Mouse (Mus musculus): ENCODE data around the gene Crip1. TPM values are rescaled to one million over a fixed set of nuclear protein-coding genes. Genes with fewer than 3 reads are reported as not detected.

Gene Crip1
- total and polyA plus RNA-seq, 3 experiments: 282 to 438 TPM; not detected in 1

DNA sequence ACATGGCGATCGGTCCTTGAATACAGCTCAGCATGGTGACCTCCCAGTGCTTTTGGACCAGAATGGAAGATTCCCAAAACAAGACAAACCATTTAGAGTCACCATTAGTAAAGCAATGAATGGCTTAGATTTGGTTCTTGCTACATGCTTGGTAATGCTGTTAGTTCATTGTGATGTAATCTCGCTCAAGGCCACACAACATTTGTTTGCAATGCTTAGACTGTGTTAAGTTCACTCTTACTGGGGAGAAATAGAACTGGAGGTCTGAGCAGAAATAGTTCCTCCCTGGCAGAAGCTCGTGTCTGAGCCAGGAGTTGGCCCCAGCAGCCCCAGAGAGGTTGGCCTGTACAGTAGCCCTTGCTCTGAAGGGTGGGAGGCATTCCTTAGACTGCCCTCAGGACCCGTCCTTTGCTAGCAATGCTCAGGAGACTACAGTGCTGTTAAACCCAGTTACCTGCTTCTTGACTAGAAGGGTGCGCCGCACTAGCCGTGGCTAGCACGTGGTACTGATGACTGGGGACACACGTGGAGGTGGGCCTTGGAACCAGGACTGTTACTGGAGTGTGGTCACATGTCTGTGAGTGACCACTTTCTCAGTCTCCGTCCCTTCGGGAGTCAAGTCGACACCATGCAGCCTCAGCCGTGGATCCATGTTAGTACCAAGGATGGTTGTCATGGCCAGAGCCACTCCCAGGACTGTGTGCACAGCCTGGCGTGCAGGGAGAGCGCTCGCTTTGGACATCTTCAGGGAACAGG lies 37.4 kb upstream of the Crip1 start:
- peaks cover 68% of the 10 kb centered on the region for H3K79me2 ChIP-seq (ENCODE audit: control insufficient read depth, insufficient read depth, low read length, poor library complexity)
- peaks cover 26 to 29% of the 10 kb centered on the region in 2 experiments for H3K36me3 ChIP-seq (ENCODE audit: control insufficient read depth in 1 of 2, insufficient read depth in 2 of 2, low read length in 2 of 2)
- peaks cover 23 to 35% of the 10 kb centered on the region in 2 experiments for H3K4me1 ChIP-seq (ENCODE audit: control insufficient read depth in 1 of 2, insufficient read depth in 2 of 2, low read length in 2 of 2)
- no peaks in the 10 kb centered on the region for H3K9me3 ChIP-seq (replicated peaks; ENCODE audit: insufficient read depth, low read length)
- H3K27ac ChIP-seq (ENCODE audit: control insufficient read depth, low read depth, low read length): peak overlapping the region; percentile 27; the same call in 1 of the 2 replicates
- H3K4me3 ChIP-seq (ENCODE audit: control insufficient read depth in 1 of 2, insufficient read depth in 1 of 2, low read depth in 2 of 2, low read length in 2 of 2): no peak overlapping the region
- H3K9ac ChIP-seq (ENCODE audit: control insufficient read depth, low read depth, low read length, poor library complexity, severe bottlenecking): no peak overlapping the region
- H3K27me3 ChIP-seq (ENCODE audit: control insufficient read depth in 1 of 2, insufficient read depth in 2 of 2, low read length in 2 of 2): no peaks in the 10 kb centered on the region
- TF ChIP-seq GATA1 (IDR thresholded peaks at IDR 0.05; ENCODE audit: low read depth, low read length) (no peak), CHD1 (IDR thresholded peaks at IDR 0.05; ENCODE audit: low read depth, low read length) (no peak), POLR2AphosphoS5 (IDR thresholded peaks at IDR 0.05; ENCODE audit: borderline replicate concordance, low read depth, low read length) (peak; percentile 83), MXI1 (IDR thresholded peaks at IDR 0.05; ENCODE audit: low read depth, low read length) (no peak), TBP (IDR thresholded peaks at IDR 0.05; ENCODE audit: low read depth, low read length) (no peak)
- DNase-seq (ENCODE audit: low read depth, low spot score): no peak

DNA sequence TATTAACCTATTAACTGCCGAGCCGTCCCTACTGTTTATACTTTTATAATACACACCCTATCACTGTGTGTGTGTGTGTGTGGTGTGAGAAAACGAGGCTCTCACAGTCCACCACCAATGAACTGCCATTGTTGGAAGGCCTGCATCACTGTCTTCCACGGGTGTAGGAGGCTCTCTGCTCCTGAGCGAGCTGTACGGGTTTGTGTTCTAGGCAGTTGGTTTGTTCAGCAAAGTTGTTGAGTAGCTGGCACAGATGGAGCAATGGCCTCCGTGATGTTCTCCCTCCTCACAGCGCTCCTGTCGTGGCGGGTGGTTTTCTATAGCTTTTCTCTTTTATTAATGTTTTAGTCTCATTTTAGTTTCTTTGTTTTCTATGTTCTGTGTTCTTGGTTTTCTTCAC lies 36.3 kb upstream of the Crip1 start:
- Histone ChIP-seq H3K79me2 (ENCODE audit: control insufficient read depth, insufficient read depth, low read length, poor library complexity) (peaks cover 57% of the 10 kb centered on the region), H3K27ac (ENCODE audit: control insufficient read depth, low read depth, low read length) (no peak overlapping the region), H3K9me3 (replicated peaks; ENCODE audit: insufficient read depth, low read length) (no peaks in the 10 kb centered on the region), H3K36me3 (ENCODE audit: control insufficient read depth in 1 of 2, insufficient read depth in 2 of 2, low read length in 2 of 2) (peaks cover 29 to 35% of the 10 kb centered on the region in 2 experiments), H3K4me3 (ENCODE audit: control insufficient read depth in 1 of 2, insufficient read depth in 1 of 2, low read depth in 2 of 2, low read length in 2 of 2) (no peak overlapping the region), H3K27me3 (ENCODE audit: control insufficient read depth in 1 of 2, insufficient read depth in 2 of 2, low read length in 2 of 2) (no peaks in the 10 kb centered on the region), H3K9ac (ENCODE audit: control insufficient read depth, low read depth, low read length, poor library complexity, severe bottlenecking) (no peak overlapping the region), H3K4me1 (ENCODE audit: control insufficient read depth in 1 of 2, insufficient read depth in 2 of 2, low read length in 2 of 2) (peaks cover 23 to 32% of the 10 kb centered on the region in 2 experiments)
- DNase-seq (ENCODE audit: low read depth, low spot score): no peak
- TF ChIP-seq NRF1 (IDR thresholded peaks at IDR 0.05; ENCODE audit: insufficient read depth, low read depth, low read length, poor library complexity, severe bottlenecking) (no peak), TBP (IDR thresholded peaks at IDR 0.05; ENCODE audit: low read depth, low read length) (no peak), SIN3A (IDR thresholded peaks at IDR 0.05; ENCODE audit: low read length) (no peak), MEF2A (IDR thresholded peaks at IDR 0.05; ENCODE audit: extremely low read depth, insufficient replicate concordance, low read depth, low read length, poor library complexity, severe bottlenecking) (no peak), RAD21 (IDR thresholded peaks at IDR 0.05; ENCODE audit: low read depth, low read length) (no peak), NELFE (IDR thresholded peaks at IDR 0.05; ENCODE audit: low read depth, low read length) (no peak)

DNA sequence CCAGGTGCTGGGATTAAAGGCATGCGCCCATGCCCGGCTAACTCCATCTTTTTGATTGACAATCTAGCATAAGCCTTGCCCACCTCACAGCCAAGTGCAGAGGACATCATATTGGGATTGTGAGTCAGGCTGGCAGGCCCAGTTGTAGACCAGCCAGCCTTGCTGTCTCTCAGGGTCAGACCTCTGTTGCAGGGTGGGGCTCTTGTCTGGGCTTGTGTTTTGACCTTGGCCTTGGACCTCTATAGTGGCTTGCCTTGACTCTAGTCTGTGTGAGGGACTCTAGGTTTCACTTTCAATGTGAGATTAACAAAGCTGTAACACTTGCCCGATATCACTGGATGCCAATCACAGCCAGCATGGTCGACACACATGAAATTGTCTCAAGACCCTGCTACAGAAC lies 32.0 kb upstream of the Crip1 start:
- Histone ChIP-seq H3K9me3 (replicated peaks; ENCODE audit: insufficient read depth, low read length) (no peaks in the 10 kb centered on the region), H3K9ac (ENCODE audit: control insufficient read depth, low read depth, low read length, poor library complexity, severe bottlenecking) (no peak overlapping the region), H3K36me3 (ENCODE audit: control insufficient read depth in 1 of 2, insufficient read depth in 2 of 2, low read length in 2 of 2) (peaks cover 0 to 50% of the 10 kb centered on the region in 2 experiments; a peak in 2 of 4 replicates), H3K4me3 (ENCODE audit: control insufficient read depth in 1 of 2, insufficient read depth in 1 of 2, low read depth in 2 of 2, low read length in 2 of 2) (no peak overlapping the region), H3K79me2 (ENCODE audit: control insufficient read depth, insufficient read depth, low read length, poor library complexity) (peaks cover 21% of the 10 kb centered on the region), H3K27me3 (ENCODE audit: control insufficient read depth in 1 of 2, insufficient read depth in 2 of 2, low read length in 2 of 2) (no peaks in the 10 kb centered on the region), H3K27ac (ENCODE audit: control insufficient read depth, low read depth, low read length) (no peak overlapping the region), H3K4me1 (ENCODE audit: control insufficient read depth in 1 of 2, insufficient read depth in 2 of 2, low read length in 2 of 2) (no peaks in the 10 kb centered on the region)
- TF ChIP-seq RCOR1 (IDR thresholded peaks at IDR 0.05; ENCODE audit: low read depth, low read length) (no peak), MXI1 (IDR thresholded peaks at IDR 0.05; ENCODE audit: low read depth, low read length) (no peak), GABPA (IDR thresholded peaks at IDR 0.05; ENCODE audit: low read depth, low read length) (no peak), GATA1 (IDR thresholded peaks at IDR 0.05; ENCODE audit: low read depth, low read length) (no peak), E2F4 (IDR thresholded peaks at IDR 0.05; ENCODE audit: borderline replicate concordance, low read depth, low read length) (no peak), CHD2 (IDR thresholded peaks at IDR 0.05; ENCODE audit: low read length) (no peak), MYB (IDR thresholded peaks at IDR 0.05; ENCODE audit: low read depth, low read length) (no peak), ELF1 (IDR thresholded peaks at IDR 0.05; ENCODE audit: low read depth, low read length) (no peak), MYC (IDR thresholded peaks at IDR 0.05; ENCODE audit: low read depth, low read length) (no peak), CTCF (IDR thresholded peaks at IDR 0.05 in 2 of 3, conservative IDR thresholded peaks at IDR 0.05 in 1 of 3; ENCODE audit: control insufficient read depth in 1 of 3, insufficient read depth in 1 of 3, low read depth in 2 of 3, low read length in 3 of 3, poor library complexity in 1 of 3, severe bottlenecking in 1 of 3) (no peak), MAX (IDR thresholded peaks at IDR 0.05; ENCODE audit: low read length) (no peak), ZMIZ1 (IDR thresholded peaks at IDR 0.05; ENCODE audit: low read depth, low read length) (no peak; the same call in 1 of the 2 replicates)
- no peak for DNase-seq (ENCODE audit: low read depth, low spot score)
